Mouse (Mus musculus) mesoderm, embryonic 11.5 days (tissue): ENCODE measurements around the gene Fam131a.
A peak's percentile ranks its signal among the peaks of the same experiment; 100 is the strongest.
"Not testable (repeated sequence)": the region's sequence is repeated elsewhere in the genome, so short reads cannot be mapped to it uniquely, and the experiment has no call there.

Source experiments
- DNase-seq: peaks from one replicate; pipeline ENCODE4 v3.0.0-alpha.2; 2012; ENCODE audit warnings: low read depth, low spot score

Fam131a gene

DNA sequence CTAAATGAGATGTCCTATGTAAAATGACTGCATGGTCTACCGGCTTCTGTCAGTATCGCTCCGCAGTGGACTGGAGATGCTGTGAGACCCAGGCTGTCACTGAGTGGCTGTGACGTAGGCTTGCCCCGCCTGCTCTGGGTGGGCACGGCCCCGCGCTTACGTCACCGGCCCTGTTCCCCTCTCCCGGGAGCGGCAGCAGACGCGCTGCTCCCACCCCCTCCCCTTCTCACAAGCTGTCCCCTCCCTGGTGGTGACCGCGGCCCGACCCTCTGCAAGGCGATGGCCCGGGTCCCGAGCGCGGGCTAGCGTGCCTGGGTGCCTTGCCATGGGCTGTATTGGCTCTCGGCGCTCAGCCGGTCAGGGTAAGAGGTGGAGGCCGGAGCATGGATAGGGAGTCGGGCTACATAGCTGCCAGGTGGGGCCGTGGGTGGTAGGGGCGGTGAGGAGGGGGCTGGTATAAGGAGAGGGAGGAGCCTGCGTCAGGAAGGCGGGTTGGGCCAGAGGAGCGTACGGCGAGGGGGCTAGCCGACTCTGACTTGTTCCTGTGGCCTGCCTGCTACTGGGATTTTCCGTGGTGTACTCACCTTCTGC is at the start of gene Fam131a:
Fam131a (plus strand) TSS at position 131 of the 591 bp plus-strand sequence.
- peak; percentile 94 for DNase-seq

DNA sequence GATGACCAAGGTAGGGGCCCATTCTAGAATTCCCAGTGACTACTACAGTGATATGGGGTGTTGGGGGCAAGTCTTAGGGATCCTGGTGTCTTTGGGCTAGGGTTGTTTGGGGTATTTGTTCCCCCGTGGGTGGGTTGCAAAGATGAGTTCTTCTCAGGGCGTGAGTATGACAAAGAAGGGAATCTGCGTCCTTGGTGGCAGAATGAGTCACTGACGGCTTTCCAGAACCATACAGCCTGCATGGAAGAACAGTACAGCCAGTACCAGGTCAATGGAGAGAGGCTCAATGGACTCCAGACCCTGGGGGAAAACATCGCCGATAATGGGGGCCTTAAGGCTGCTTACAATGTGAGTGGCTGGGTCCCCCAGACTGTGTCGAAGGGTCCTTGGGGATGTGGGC is 49.1 kb upstream of the Fam131a start:
- DNase-seq: no peak

GRCm38 (mm10) chr16:20651076-20651946 is 41.7 kb upstream of the Fam131a start, which contains the start of gene Psmd2:
TSS of gene Psmd2 (plus strand) at chr16:20651652.
- DNase-seq: peak; percentile 95

- DNase-seq: no peak
These were observed 41.1 kb upstream of the Fam131a start for GRCm38 (mm10) chr16:20651947-20652310.

GRCm38 (mm10) chr16:20653315-20653714 is 39.7 kb upstream of the Fam131a start:
- DNase-seq: no peak

- DNase-seq: no peak
These were observed 35.4 kb upstream of the Fam131a start for GRCm38 (mm10) chr16:20657661-20658060.

DNA sequence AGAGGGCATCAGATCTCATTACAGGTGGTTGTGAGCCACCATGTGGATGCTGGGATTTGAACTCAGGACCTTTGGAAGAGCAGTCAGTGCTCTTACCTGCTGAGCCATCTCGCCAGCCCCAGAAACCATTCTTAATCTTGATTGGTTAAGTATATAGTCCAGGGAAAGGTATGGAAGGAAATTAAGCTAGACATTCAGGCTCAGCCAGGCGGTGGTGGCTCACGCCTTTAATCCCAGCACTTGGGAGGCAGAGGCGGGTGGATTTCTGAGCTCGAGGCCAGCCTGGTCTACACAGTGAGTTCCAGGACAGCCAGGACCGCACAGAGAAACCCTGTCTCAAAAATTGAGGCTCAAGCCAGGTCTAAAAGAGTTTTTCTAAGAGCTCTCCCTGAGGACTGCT is 25.0 kb upstream of the Fam131a start, which contains the start of gene Eif4g1:
Eif4g1 (plus strand) TSS at position 301 of the 400 bp plus-strand sequence.
- DNase-seq: not testable (repeated sequence)

- DNase-seq: no peak
These were observed 22.8 kb upstream of the Fam131a start for GRCm38 (mm10) chr16:20670291-20670690.

GRCm38 (mm10) chr16:20671886-20672285 is 21.2 kb upstream of the Fam131a start:
- no peak for DNase-seq

DNA sequence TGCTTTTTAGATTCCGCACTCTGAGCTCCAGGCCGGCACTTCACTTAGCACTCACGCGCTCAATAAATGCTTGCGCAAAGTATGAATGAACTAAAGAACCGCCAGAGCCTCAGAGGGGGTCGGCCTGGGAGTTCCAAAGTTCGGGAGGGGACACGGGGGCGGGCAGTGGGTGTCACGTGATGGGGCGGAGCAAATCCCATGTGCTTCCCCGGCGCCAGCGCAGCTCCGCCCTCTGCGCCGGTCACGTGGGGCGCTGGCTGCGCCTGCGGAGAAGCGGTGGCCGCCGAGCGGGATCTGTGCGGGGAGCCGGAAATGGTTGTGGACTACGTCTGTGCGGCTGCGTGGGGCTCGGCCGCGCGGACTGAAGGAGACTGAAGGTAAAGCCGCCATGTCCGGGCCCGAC is 20.5 kb upstream of the Fam131a start:
- peak; percentile 97 for DNase-seq

DNA sequence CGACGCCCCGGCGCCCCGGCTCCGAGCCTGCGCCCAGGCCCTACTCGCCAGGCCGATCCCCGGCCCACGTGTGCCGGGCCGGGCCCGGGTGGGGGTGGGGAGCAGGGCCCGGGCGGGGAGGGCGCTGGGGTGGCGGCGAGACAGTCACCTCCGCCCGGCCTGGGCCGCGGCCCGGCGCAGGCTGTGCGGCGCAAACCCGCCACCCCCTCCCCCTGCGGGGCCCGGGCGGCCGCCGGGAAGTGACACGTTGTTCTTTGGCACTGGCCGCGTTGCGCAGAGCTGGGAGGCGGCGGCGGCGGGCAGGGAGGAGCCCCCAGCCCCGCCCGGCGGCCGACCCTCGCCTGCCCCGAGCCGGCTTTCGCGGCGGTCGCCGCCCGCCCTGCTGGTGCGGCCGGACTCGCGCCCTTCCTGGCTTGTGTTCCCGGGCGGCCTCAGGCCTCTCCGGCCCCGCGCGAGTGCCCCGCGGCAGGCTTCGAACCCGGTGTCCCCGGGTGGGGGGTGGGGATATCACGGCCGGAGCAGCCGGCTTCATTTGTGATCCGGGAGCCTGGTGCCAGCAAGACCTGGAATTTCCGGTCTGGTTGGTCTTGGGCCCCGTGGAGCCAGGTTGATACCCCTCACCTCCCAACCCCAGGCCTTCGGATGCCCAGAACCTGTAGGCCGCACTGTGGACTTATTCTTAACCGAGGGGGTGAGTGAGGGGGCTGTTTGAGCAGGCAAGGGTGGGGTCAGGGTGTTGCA is 19.9 kb upstream of the Fam131a start:
- DNase-seq: no peak

DNA sequence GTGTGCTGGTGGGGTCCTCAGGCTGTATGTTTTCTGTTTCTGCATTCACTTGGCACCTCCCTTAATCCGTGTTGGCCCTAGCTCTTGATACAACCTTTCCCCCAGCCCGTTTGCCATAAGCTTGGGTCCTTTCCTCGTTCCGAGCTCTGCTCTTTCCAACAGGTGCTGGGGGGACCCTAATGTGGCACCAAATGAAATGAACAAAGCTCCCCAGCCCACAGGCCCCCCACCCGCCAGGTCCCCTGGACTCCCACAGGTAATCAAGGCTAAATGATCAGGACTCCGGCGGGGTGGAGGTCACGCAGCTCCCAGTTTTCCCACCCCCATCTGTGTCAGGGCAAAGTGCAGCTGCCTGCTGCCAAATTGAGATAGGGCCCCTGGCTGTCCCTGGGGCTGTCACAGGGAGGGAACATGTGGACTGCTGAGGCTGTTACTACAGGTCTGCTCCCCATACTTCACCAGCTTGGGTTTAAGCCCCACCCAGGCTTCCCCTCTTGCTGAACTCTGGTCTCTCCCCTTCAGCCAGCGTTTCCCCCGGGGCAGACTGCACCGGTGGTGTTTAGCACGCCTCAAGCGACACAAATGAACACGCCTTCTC is 19.2 kb upstream of the Fam131a start:
- DNase-seq: no peak

- no peak for DNase-seq
These were observed 17.8 kb upstream of the Fam131a start for GRCm38 (mm10) chr16:20675213-20675612.

GRCm38 (mm10) chr16:20676702-20677101 is 16.3 kb upstream of the Fam131a start:
- DNase-seq: no peak

DNA sequence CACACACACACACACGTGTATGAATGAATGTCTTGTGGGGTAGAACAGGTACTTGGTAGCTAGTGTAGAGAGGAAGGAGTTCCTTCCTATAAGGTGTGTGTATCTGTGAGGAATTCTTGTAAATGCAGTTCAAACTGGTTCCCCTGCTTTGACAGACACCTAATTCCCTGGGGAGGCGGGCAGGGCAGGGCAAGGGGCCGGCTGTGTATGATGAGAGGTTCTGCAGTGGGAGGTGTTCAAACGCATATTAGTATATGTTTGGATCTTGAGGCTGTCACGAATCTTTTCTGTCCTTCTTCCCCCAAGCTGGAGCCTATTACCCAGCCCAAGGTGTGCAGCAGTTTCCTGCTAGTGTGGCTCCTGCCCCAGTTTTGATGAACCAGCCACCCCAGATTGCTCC is 15.7 kb upstream of the Fam131a start:
- no peak for DNase-seq

DNA sequence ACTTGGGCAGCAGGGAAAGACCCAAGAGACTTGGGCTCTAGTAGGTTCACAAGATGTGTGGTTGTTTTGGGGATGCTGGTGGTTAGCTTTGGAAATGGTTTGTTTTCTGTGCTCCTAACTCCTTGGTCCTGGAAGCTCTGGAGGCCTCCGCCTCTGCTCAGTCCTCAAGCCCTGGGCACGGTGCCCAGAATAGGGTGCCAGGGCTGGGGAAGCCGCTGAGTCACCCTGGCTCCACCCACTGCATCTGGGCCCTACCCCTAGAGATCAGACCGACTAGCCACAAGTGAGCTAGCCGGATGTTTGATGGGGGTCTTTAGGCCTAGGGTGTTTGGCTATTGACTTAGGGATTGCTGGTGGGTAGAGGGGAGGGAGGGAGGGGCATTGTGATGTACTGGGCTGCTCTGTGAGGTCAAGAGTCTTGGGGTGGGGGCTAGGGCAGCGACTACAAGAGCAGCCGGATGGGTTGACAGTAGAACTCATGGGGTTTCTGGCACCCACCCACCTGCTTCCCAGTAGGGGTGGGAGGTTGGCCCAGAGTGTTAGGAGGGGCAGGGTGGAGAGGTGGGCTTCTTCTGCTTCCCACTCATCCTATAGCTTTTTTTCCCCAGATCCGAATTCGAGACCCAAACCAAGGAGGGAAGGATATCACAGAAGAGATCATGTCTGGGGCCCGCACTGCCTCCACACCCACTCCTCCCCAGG is 14.9 kb upstream of the Fam131a start:
- no peak for DNase-seq

GRCm38 (mm10) chr16:20690774-20691173 is 2.3 kb upstream of the Fam131a start:
- DNase-seq: no peak

GRCm38 (mm10) chr16:20691617-20692016 is 1.4 kb upstream of the Fam131a start:
- DNase-seq: no peak

DNA sequence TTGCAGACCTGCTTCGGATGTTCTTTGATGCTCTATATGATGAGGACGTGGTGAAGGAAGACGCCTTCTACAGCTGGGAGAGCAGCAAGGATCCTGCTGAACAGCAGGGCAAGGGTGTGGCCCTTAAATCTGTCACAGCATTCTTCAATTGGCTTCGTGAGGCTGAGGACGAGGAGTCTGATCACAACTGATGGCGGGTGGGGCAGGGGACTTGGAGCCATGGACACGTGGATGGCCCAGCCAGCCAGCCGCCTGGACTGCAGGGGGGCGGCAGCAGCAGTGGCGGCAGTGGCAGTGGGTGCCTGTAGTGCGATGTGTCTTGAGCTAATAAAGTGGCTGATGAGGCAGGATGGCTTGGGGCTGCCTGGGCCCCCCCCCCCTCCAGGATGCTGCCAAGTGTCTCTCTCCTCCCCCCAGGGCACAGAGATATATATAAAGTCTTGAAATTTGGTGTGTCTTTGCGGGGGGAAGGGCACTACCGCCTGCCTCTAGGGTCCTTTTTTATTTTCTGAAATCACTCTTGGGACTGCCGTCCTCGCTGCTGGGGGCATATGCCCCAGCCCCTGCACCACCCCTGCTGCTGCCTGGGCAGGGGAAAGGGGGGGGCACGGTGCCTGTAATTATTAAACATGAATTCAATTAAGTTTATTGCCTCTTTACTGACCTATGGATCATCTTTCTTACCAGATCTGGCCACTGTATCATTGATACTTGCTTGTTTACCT is 638 bp upstream of the Fam131a start:
- DNase-seq: no peak

GRCm38 (mm10) chr16:20694781-20695180 is 1.7 kb downstream of the Fam131a start:
- no peak for DNase-seq
